Mouse (Mus musculus) lung, postnatal 0 days (tissue): ENCODE measurements around the gene AI854703. TPM values are rescaled to one million over a fixed set of nuclear protein-coding genes. Genes with fewer than 3 reads are reported as not detected.

Experiments used
- ATAC-seq: fragments of 200-750 bp; cut with Nextera tagmentation; 2 replicates; pipeline ENCODE4 v1.8.0; 2017; ENCODE audit warnings: moderate library complexity
- DNase-seq: peaks from one replicate; pipeline ENCODE4 v3.0.0-alpha.2; 2016; ENCODE audit warnings: low spot score
- H3K27ac ChIP-seq: fragments of 300-500 bp; sonication (generic); 2 replicates; pipeline ENCODE4 v1.5.1; 2014; ENCODE audit warnings: antibody characterized with exemption, mild to moderate bottlenecking, low read length, mixed read lengths
- H3K27me3 ChIP-seq: fragments of 300-500 bp; sonication (generic); replicated peaks from 2 replicates; pipeline ENCODE4 v1.6.1; 2014; ENCODE audit warnings: low read length, mixed read lengths; ENCODE audit not compliant: insufficient read depth
- H3K36me3 ChIP-seq: fragments of 300-500 bp; sonication (generic); 2 replicates; pipeline ENCODE4 v1.6.1; 2014; ENCODE audit warnings: low read length, mixed read lengths; ENCODE audit not compliant: insufficient read depth
- H3K4me1 ChIP-seq: fragments of 300-500 bp; sonication (generic); 2 replicates; pipeline ENCODE4 v1.6.1; 2014; ENCODE audit warnings: antibody characterized with exemption, low read depth, low read length, mixed read lengths; ENCODE audit not compliant: insufficient read depth
- H3K4me2 ChIP-seq: fragments of 300-500 bp; sonication (generic); replicated peaks from 2 replicates; pipeline ENCODE4 v1.6.1; 2014; ENCODE audit warnings: low read depth, mild to moderate bottlenecking, low read length, moderate library complexity, mixed read lengths
- H3K4me3 ChIP-seq: fragments of 300-500 bp; sonication (generic); 2 replicates; pipeline ENCODE4 v1.5.1; 2014; ENCODE audit warnings: low read depth, low read length
- H3K9ac ChIP-seq: fragments of 300-500 bp; sonication (generic); replicated peaks from 2 replicates; pipeline ENCODE4 v1.6.1; 2014; ENCODE audit warnings: low read depth, mild to moderate bottlenecking
- H3K9me3 ChIP-seq: fragments of 300-500 bp; sonication (generic); 2 replicates; pipeline ENCODE4 v1.6.1; 2016; ENCODE audit warnings: low read length, mixed read lengths
- CTCF ChIP-seq: IDR thresholded peaks from 2 replicates; pipeline ENCODE4 v1.5.1; 2016; ENCODE audit warnings: antibody characterized with exemption, mild to moderate bottlenecking
- EP300 ChIP-seq: IDR thresholded peaks from 2 replicates; pipeline ENCODE4 v1.6.1; 2016; ENCODE audit warnings: antibody characterized with exemption, mild to moderate bottlenecking, control low read depth
- WGBS: fragments of 180-500 bp; shearing (Covaris S2); extraction: QIAGEN DNeasy Blood & Tissue Kit; methylation state at CpG from one replicate; pipeline ENCODE4 v1.1.7; 2014; 5-methylcytosine and 5-hydroxymethylcytosine counted together
- polyA plus RNA-seq: library from polyadenylated mRNA; unstranded; fragments of >200 nt; fragmentation: Nextera tagmentation; extraction: Ambion mirVana; gene quantifications from 2 replicates; pipeline ENCODE4 v1.2.1, GENCODE M21; 2015

Gene AI854703
- polyA plus RNA-seq, 1 experiment from 2014 or later: 0.49 TPM

DNA sequence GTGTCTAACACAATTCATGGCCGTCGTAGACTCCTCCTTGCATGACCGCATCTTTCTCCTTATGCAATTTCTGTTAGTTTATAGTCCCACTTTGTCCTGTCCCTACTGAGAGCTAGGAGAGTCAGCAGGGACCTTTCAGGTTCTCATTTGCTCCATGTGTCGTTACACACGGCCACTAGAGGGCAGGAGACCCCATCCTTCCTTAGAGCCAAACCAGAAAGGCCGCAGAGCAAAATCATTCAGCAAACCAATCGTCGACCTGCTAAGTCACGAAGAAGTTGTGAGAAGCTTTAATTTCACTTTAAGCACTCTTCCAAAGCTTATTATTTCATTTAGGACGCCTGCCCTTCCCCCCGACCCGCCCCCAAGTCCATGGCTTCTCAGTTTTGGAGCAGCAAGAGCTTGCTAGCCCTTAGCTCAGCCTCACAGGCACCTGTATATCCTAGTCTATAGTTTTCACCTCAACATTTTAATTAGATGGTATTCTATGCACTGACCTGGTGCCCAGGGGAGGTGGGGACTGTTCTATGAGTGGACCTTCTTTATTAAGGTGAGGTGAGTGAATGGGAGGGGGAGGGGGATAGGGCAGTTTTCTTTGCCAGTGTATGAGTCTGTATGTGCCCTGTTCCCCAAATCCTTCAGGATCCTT, 19.2 kb downstream of the AI854703 start:
- peak; percentile 45; the same call in 1 of the 2 replicates for ATAC-seq
- H3K4me2 ChIP-seq: no peak overlapping the region
- 9% methylated on average over 12 of the region's 12 CpGs for WGBS

DNA sequence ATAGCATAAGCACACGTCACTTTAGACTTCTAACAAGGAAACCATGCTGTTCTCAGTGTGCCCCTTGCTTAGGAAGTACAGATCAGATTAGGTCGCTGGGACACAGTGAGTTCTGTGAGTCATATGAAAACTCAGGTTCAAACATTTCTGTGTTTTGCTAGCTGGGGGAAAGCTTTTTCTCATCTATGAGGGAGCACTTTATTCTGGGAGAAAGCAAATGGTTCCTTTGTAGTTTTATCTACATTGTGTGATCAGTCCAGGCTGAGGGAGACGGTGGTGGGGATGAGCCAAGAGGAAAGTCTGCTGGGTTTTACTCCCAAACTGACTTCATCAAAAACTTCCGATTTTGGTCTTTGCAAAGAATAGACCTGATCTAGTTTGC, 19.7 kb downstream of the AI854703 start:
- Histone ChIP-seq H3K4me2 (no peak overlapping the region), H3K4me3 (no peak overlapping the region), H3K9ac (no peak overlapping the region), H3K27me3 (no peaks in the 10 kb centered on the region), H3K9me3 (no peaks in the 10 kb centered on the region), H3K27ac (no peak overlapping the region), H3K36me3 (no peaks in the 10 kb centered on the region), H3K4me1 (no peaks in the 10 kb centered on the region)
- ATAC-seq: no peak
- DNase-seq: no peak
- TF ChIP-seq CTCF (no peak), EP300 (no peak)
- 77% methylated on average over 4 of the region's 4 CpGs for WGBS

More for the DNA sequence above, 19.2 kb downstream of the AI854703 start:
- H3K9ac ChIP-seq: no peak overlapping the region
- H3K4me1 ChIP-seq: no peaks in the 10 kb centered on the region
- H3K4me3 ChIP-seq: no peak overlapping the region
- no peaks in the 10 kb centered on the region for H3K27me3 ChIP-seq
- peak; percentile 84 for DNase-seq
- TF ChIP-seq EP300: no peak
- peak; percentile 91 for TF ChIP-seq CTCF
- H3K9me3 ChIP-seq: no peaks in the 10 kb centered on the region
- H3K27ac ChIP-seq: no peak overlapping the region
- H3K36me3 ChIP-seq: no peaks in the 10 kb centered on the region

DNA sequence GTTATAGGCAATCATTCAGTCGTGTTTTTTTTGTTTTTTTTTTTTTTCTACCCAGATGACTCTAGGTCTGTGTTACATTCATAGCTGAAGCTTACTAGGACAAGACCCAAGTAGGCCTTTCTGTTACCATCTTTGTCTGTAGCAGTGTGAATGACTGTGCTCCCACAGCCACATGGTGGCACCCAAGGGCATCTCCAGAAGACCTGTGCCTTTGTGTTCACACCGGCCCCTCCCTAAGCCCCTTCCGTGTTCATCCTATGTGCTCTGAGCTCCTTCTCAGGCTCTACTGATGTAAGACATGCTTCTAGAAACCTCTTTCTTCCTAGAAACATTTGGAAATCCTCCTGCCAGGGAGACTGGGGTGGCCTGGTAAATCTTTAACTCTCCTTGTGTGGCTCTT, 20.4 kb downstream of the AI854703 start, which contains the start of gene Gimap8:
Gene Gimap8, plus strand, starts transcription at position 240 of the 400 bp plus-strand sequence.
- Histone ChIP-seq H3K4me1 (no peaks in the 10 kb centered on the region), H3K27me3 (no peaks in the 10 kb centered on the region), H3K9ac (peak within 1 kb of the TSS; percentile 32; the same call in 1 of the 2 replicates), H3K36me3 (no peaks in the 10 kb centered on the region), H3K27ac (0 out of 2 replicates have a peak within 1 kb of the TSS, but pooled peaks have one; percentile 11), H3K4me2 (peak within 1 kb of the TSS; percentile 22; the same call in 1 of the 2 replicates), H3K4me3 (peak within 1 kb of the TSS; percentile 8; the same call in 1 of the 2 replicates), H3K9me3 (no peaks in the 10 kb centered on the region)
- DNase-seq (peak; percentile 73), ATAC-seq (peak; percentile 87)
- WGBS: 15% methylated on average over 3 of the region's 3 CpGs
- TF ChIP-seq CTCF (peak; percentile 76), EP300 (no peak)

- TF ChIP-seq EP300 (no peak), CTCF (no peak)
- H3K9ac ChIP-seq: no peak overlapping the region
- H3K4me2 ChIP-seq: peak overlapping the region; percentile 22; the same call in 1 of the 2 replicates
- H3K9me3 ChIP-seq: no peaks in the 10 kb centered on the region
- no peaks in the 10 kb centered on the region for H3K27me3 ChIP-seq
- WGBS: 65% methylated on average over 2 of the region's 2 CpGs
- H3K4me3 ChIP-seq: peak overlapping the region; percentile 8; the same call in 1 of the 2 replicates
- DNase-seq (peak; percentile 15), ATAC-seq (peak; percentile 48)
- H3K27ac ChIP-seq: 0 out of 2 replicates have a peak overlapping the region, but pooled peaks have one; percentile 11
- H3K36me3 ChIP-seq: no peaks in the 10 kb centered on the region
- H3K4me1 ChIP-seq: no peaks in the 10 kb centered on the region
Measured at GRCm38 (mm10) chr6:48647611-48648010, 21.0 kb downstream of the AI854703 start.

GRCm38 (mm10) chr6:48648779-48649178, 22.2 kb downstream of the AI854703 start:
- no peak for TF ChIP-seq CTCF
- 88% methylated on average over 4 of the region's 4 CpGs for WGBS

DNA sequence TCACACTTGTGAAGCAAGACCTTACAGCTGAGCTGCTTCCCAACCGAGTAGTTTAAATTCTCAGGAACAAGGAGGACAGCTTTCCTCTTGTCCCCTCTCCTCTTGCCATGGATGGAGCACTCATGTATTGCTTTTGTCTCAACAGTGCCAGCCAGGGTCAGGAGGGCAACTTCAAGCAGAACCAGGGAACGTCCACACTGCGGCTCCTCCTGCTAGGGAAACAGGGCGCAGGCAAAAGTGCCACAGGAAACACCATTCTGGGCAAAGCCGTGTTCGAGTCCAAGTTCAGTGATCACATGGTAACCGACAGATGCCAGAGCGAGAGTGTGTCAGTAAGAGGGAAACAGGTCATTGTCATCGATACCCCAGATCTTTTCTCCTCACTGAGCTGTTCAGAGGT, 23.5 kb downstream of the AI854703 start:
- Histone ChIP-seq H3K9me3 (no peaks in the 10 kb centered on the region), H3K4me2 (no peak overlapping the region), H3K9ac (no peak overlapping the region), H3K27ac (no peak overlapping the region), H3K4me1 (no peaks in the 10 kb centered on the region), H3K36me3 (no peaks in the 10 kb centered on the region), H3K27me3 (no peaks in the 10 kb centered on the region), H3K4me3 (no peak overlapping the region)
- 86% methylated on average over 9 of the region's 9 CpGs for WGBS
- DNase-seq (no peak), ATAC-seq (no peak)
- no peak for TF ChIP-seq EP300
- TF ChIP-seq CTCF: no peak

More at GRCm38 (mm10) chr6:48648779-48649178, 22.2 kb downstream of the AI854703 start:
- H3K27me3 ChIP-seq: no peaks in the 10 kb centered on the region
- H3K27ac ChIP-seq: no peak overlapping the region
- H3K4me2 ChIP-seq: no peak overlapping the region
- no peak overlapping the region for H3K9ac ChIP-seq
- DNase-seq: no peak
- ATAC-seq: no peak
- H3K36me3 ChIP-seq: no peaks in the 10 kb centered on the region
- no peaks in the 10 kb centered on the region for H3K4me1 ChIP-seq
- H3K4me3 ChIP-seq: no peak overlapping the region
- no peaks in the 10 kb centered on the region for H3K9me3 ChIP-seq
